Mouse (Mus musculus): ENCODE data around the gene Gm10961. TPM values are rescaled to one million over a fixed set of nuclear protein-coding genes. Genes with fewer than 3 reads are reported as not detected.
"Not testable (repeated sequence)": the region's sequence is repeated elsewhere in the genome, so short reads cannot be mapped to it uniquely, and the experiment has no call there.

The Gm10961 gene
- polyA plus RNA-seq, 1 experiment from 2014 or later: not detected

GRCm38 (mm10) chr3:107635836-107636235, 4.7 kb downstream of the Gm10961 start:
- H3K4me1 ChIP-seq: no peaks in the 10 kb centered on the region
- H3K9me3 ChIP-seq: no peaks in the 10 kb centered on the region
- no peak for ATAC-seq (ENCODE audit: insufficient number of reproducible peaks, insufficient read depth, low FRiP score, low TSS enrichment, low read depth)
- WGBS: 49% methylated on average over 8 of the region's 8 CpGs
- H3K4me3 ChIP-seq: no peak overlapping the region
- H3K27ac ChIP-seq: no peak overlapping the region
- no peak overlapping the region for H3K4me2 ChIP-seq
- H3K36me3 ChIP-seq: no peaks in the 10 kb centered on the region
- no peak overlapping the region for H3K9ac ChIP-seq
- no peaks in the 10 kb centered on the region for H3K27me3 ChIP-seq

- H3K4me1 ChIP-seq: no peaks in the 10 kb centered on the region
- H3K4me2 ChIP-seq: no peak overlapping the region
- H3K27me3 ChIP-seq: no peaks in the 10 kb centered on the region
- H3K9ac ChIP-seq: no peak overlapping the region
- 73% methylated on average over 3 of the region's 3 CpGs for WGBS
- no peak for ATAC-seq (ENCODE audit: insufficient number of reproducible peaks, insufficient read depth, low FRiP score, low TSS enrichment, low read depth)
- no peak overlapping the region for H3K4me3 ChIP-seq
- H3K36me3 ChIP-seq: no peaks in the 10 kb centered on the region
- H3K9me3 ChIP-seq: no peaks in the 10 kb centered on the region
- H3K27ac ChIP-seq: no peak overlapping the region
These were observed 5.1 kb downstream of the Gm10961 start for GRCm38 (mm10) chr3:107636236-107636635.

- no peak overlapping the region for H3K4me2 ChIP-seq
- no peak overlapping the region for H3K4me3 ChIP-seq
- no peaks in the 10 kb centered on the region for H3K27me3 ChIP-seq
- no peaks in the 10 kb centered on the region for H3K36me3 ChIP-seq
- WGBS: 75% methylated on average over 5 of the region's 5 CpGs
- H3K9ac ChIP-seq: no peak overlapping the region
- no peaks in the 10 kb centered on the region for H3K4me1 ChIP-seq
- no peaks in the 10 kb centered on the region for H3K9me3 ChIP-seq
- no peak overlapping the region for H3K27ac ChIP-seq
- no peak for ATAC-seq (ENCODE audit: insufficient number of reproducible peaks, insufficient read depth, low FRiP score, low TSS enrichment, low read depth)
These were observed 6.6 kb downstream of the Gm10961 start for GRCm38 (mm10) chr3:107637606-107638172.

GRCm38 (mm10) chr3:107646947-107647346, 15.8 kb downstream of the Gm10961 start:
- Histone ChIP-seq H3K9me3 (no peaks in the 10 kb centered on the region), H3K27me3 (no peaks in the 10 kb centered on the region), H3K36me3 (no peaks in the 10 kb centered on the region), H3K4me1 (peaks cover 5% of the 10 kb centered on the region; the same call in 1 of the 2 replicates), H3K9ac (no peak overlapping the region), H3K27ac (no peak overlapping the region), H3K4me2 (no peak overlapping the region), H3K4me3 (no peak overlapping the region)
- ATAC-seq (ENCODE audit: insufficient number of reproducible peaks, insufficient read depth, low FRiP score, low TSS enrichment, low read depth): no peak
- 88% methylated on average over 3 of the region's 3 CpGs for WGBS

GRCm38 (mm10) chr3:107650276-107650675, 19.2 kb downstream of the Gm10961 start:
- 73% methylated on average over 5 of the region's 5 CpGs for WGBS

GRCm38 (mm10) chr3:107652968-107653367, 21.8 kb downstream of the Gm10961 start:
- ATAC-seq (ENCODE audit: insufficient number of reproducible peaks, insufficient read depth, low FRiP score, low TSS enrichment, low read depth): no peak
- Histone ChIP-seq H3K9me3 (no peaks in the 10 kb centered on the region), H3K9ac (no peak overlapping the region), H3K27me3 (no peaks in the 10 kb centered on the region), H3K36me3 (no peaks in the 10 kb centered on the region), H3K4me1 (peaks cover 1% of the 10 kb centered on the region; the same call in 1 of the 2 replicates), H3K27ac (no peak overlapping the region), H3K4me3 (no peak overlapping the region), H3K4me2 (no peak overlapping the region)
- WGBS: 86% methylated on average over 3 of the region's 3 CpGs

More at GRCm38 (mm10) chr3:107650276-107650675, 19.2 kb downstream of the Gm10961 start:
- not testable (repeated sequence) for H3K36me3 ChIP-seq; ATAC-seq (ENCODE audit: insufficient number of reproducible peaks, insufficient read depth, low FRiP score, low TSS enrichment, low read depth); H3K4me2 ChIP-seq; H3K27ac ChIP-seq; H3K4me1 ChIP-seq; H3K27me3 ChIP-seq; H3K9me3 ChIP-seq; H3K4me3 ChIP-seq; H3K9ac ChIP-seq

- Histone ChIP-seq H3K36me3 (peaks cover 11% of the 10 kb centered on the region), H3K9me3 (no peaks in the 10 kb centered on the region), H3K4me1 (no peaks in the 10 kb centered on the region), H3K27ac (no peak overlapping the region), H3K27me3 (no peaks in the 10 kb centered on the region), H3K9ac (no peak overlapping the region), H3K4me3 (no peak overlapping the region), H3K4me2 (no peak overlapping the region)
- WGBS: 82% methylated on average over 3 of the region's 3 CpGs
- no peak for ATAC-seq (ENCODE audit: insufficient number of reproducible peaks, insufficient read depth, low FRiP score, low TSS enrichment, low read depth)
These were observed 23.7 kb downstream of the Gm10961 start for GRCm38 (mm10) chr3:107654861-107655260.

GRCm38 (mm10) chr3:107655491-107655890, 24.4 kb downstream of the Gm10961 start:
- no peaks in the 10 kb centered on the region for H3K4me1 ChIP-seq
- H3K27me3 ChIP-seq: no peaks in the 10 kb centered on the region
- H3K4me3 ChIP-seq: no peak overlapping the region
- H3K9ac ChIP-seq: no peak overlapping the region
- no peak overlapping the region for H3K27ac ChIP-seq
- no peaks in the 10 kb centered on the region for H3K9me3 ChIP-seq
- ATAC-seq (ENCODE audit: insufficient number of reproducible peaks, insufficient read depth, low FRiP score, low TSS enrichment, low read depth): no peak
- peaks cover 17% of the 10 kb centered on the region for H3K36me3 ChIP-seq
- no peak overlapping the region for H3K4me2 ChIP-seq
- 70% methylated on average over 3 of the region's 3 CpGs for WGBS

GRCm38 (mm10) chr3:107656151-107656550, 25.0 kb downstream of the Gm10961 start:
- Histone ChIP-seq H3K4me3 (no peak overlapping the region), H3K4me1 (no peaks in the 10 kb centered on the region), H3K27me3 (no peaks in the 10 kb centered on the region), H3K9me3 (no peaks in the 10 kb centered on the region), H3K36me3 (peaks cover 24% of the 10 kb centered on the region), H3K4me2 (no peak overlapping the region), H3K27ac (no peak overlapping the region), H3K9ac (no peak overlapping the region)
- no peak for ATAC-seq (ENCODE audit: insufficient number of reproducible peaks, insufficient read depth, low FRiP score, low TSS enrichment, low read depth)
- WGBS: 88% methylated on average over 2 of the region's 2 CpGs

- Histone ChIP-seq H3K36me3 (peaks cover 28% of the 10 kb centered on the region), H3K9ac (no peak overlapping the region), H3K27ac (no peak overlapping the region), H3K4me1 (no peaks in the 10 kb centered on the region), H3K9me3 (no peaks in the 10 kb centered on the region), H3K4me3 (no peak overlapping the region), H3K4me2 (no peak overlapping the region), H3K27me3 (no peaks in the 10 kb centered on the region)
- WGBS: 74% methylated on average over 4 of the region's 4 CpGs
- ATAC-seq (ENCODE audit: insufficient number of reproducible peaks, insufficient read depth, low FRiP score, low TSS enrichment, low read depth): no peak
These were observed 25.8 kb downstream of the Gm10961 start for GRCm38 (mm10) chr3:107656888-107657287.

- no peak for ATAC-seq (ENCODE audit: insufficient number of reproducible peaks, insufficient read depth, low FRiP score, low TSS enrichment, low read depth)
- Histone ChIP-seq H3K27me3 (no peaks in the 10 kb centered on the region), H3K9ac (no peak overlapping the region), H3K36me3 (peaks cover 50% of the 10 kb centered on the region), H3K9me3 (no peaks in the 10 kb centered on the region), H3K4me1 (no peaks in the 10 kb centered on the region), H3K4me2 (no peak overlapping the region), H3K27ac (no peak overlapping the region), H3K4me3 (no peak overlapping the region)
- 83% methylated on average over 1 of the region's 1 CpGs for WGBS
These were observed 27.9 kb downstream of the Gm10961 start for GRCm38 (mm10) chr3:107659000-107659399.

GRCm38 (mm10) chr3:107664641-107665040, 33.5 kb downstream of the Gm10961 start:
- peaks cover 96% of the 10 kb centered on the region for H3K36me3 ChIP-seq

More at GRCm38 (mm10) chr3:107664641-107665040, 33.5 kb downstream of the Gm10961 start:
- WGBS: 91% methylated on average over 1 of the region's 1 CpGs
- no peak for ATAC-seq (ENCODE audit: insufficient number of reproducible peaks, insufficient read depth, low FRiP score, low TSS enrichment, low read depth)
- Histone ChIP-seq H3K9me3 (no peaks in the 10 kb centered on the region), H3K27me3 (no peaks in the 10 kb centered on the region), H3K9ac (no peak overlapping the region), H3K4me2 (no peak overlapping the region), H3K4me1 (no peaks in the 10 kb centered on the region), H3K4me3 (no peak overlapping the region), H3K27ac (no peak overlapping the region)
